Mouse (Mus musculus) embryo, embryonic 10 days (tissue): ENCODE measurements around the gene Cd9.

ENCODE experiments used
- DNase-seq: peaks from one replicate; pipeline ENCODE4 v3.0.0-alpha.2; 2015; ENCODE audit warnings: low spot score

The Cd9 gene

GRCm38 (mm10) chr6:125433704-125434447 lies 60.7 kb downstream of the Cd9 start:
- no peak for DNase-seq

GRCm38 (mm10) chr6:125433257-125433656 lies 61.3 kb downstream of the Cd9 start:
- no peak for DNase-seq

GRCm38 (mm10) chr6:125432522-125432921 lies 62.1 kb downstream of the Cd9 start:
- DNase-seq = no peak

- no peak for DNase-seq
These were observed 63.6 kb downstream of the Cd9 start for GRCm38 (mm10) chr6:125430982-125431381.

GRCm38 (mm10) chr6:125430358-125430958 lies 64.1 kb downstream of the Cd9 start:
- no peak for DNase-seq

GRCm38 (mm10) chr6:125429741-125430140 lies 64.8 kb downstream of the Cd9 start:
- DNase-seq = no peak

- DNase-seq = peak; percentile 86
These were observed 67.9 kb downstream of the Cd9 start for GRCm38 (mm10) chr6:125426383-125427360.

GRCm38 (mm10) chr6:125425205-125426090 lies 69.1 kb downstream of the Cd9 start:
- no peak for DNase-seq

GRCm38 (mm10) chr6:125424156-125424555 lies 70.4 kb downstream of the Cd9 start:
- no peak for DNase-seq

- DNase-seq = no peak
These were observed 71.1 kb downstream of the Cd9 start for GRCm38 (mm10) chr6:125423507-125423906.

GRCm38 (mm10) chr6:125423099-125423498 lies 71.5 kb downstream of the Cd9 start:
- DNase-seq = no peak

- DNase-seq = peak; percentile 73
These were observed 72.4 kb downstream of the Cd9 start for GRCm38 (mm10) chr6:125422051-125422822.

- no peak for DNase-seq
These were observed 74.0 kb downstream of the Cd9 start for GRCm38 (mm10) chr6:125420458-125421063.

GRCm38 (mm10) chr6:125418744-125419143 lies 75.8 kb downstream of the Cd9 start:
- DNase-seq = peak; percentile 91

GRCm38 (mm10) chr6:125413326-125413725 lies 81.3 kb downstream of the Cd9 start:
- DNase-seq = no peak

GRCm38 (mm10) chr6:125411661-125412060 lies 82.9 kb downstream of the Cd9 start:
- DNase-seq = no peak

GRCm38 (mm10) chr6:125410995-125411547 lies 83.5 kb downstream of the Cd9 start:
- DNase-seq = peak; percentile 4

GRCm38 (mm10) chr6:125410551-125410950 lies 84.0 kb downstream of the Cd9 start:
- no peak for DNase-seq
